Mouse (Mus musculus): ENCODE results near the gene Srd5a3.

The Srd5a3 gene

GRCm38 (mm10) chr5:76153430-76153829 lies 13.4 kb downstream of the Srd5a3 start:
- DNase-seq: no peak

- DNase-seq: peak; percentile 11
Measured at GRCm38 (mm10) chr5:76154434-76155165, 14.5 kb downstream of the Srd5a3 start.

GRCm38 (mm10) chr5:76159555-76159954 lies 19.5 kb downstream of the Srd5a3 start:
- DNase-seq: no peak

GRCm38 (mm10) chr5:76160086-76160485 lies 20.0 kb downstream of the Srd5a3 start:
- DNase-seq: no peak

GRCm38 (mm10) chr5:76161491-76161890 lies 21.4 kb downstream of the Srd5a3 start:
- DNase-seq: no peak

- no peak for DNase-seq
Measured at GRCm38 (mm10) chr5:76162926-76163325, 22.9 kb downstream of the Srd5a3 start.

- DNase-seq: no peak
Measured at GRCm38 (mm10) chr5:76163828-76164390, 23.8 kb downstream of the Srd5a3 start.

- DNase-seq: no peak
Measured at GRCm38 (mm10) chr5:76164827-76165226, 24.8 kb downstream of the Srd5a3 start.

GRCm38 (mm10) chr5:76170522-76170921 lies 30.5 kb downstream of the Srd5a3 start:
- no peak for DNase-seq

GRCm38 (mm10) chr5:76171039-76171438 lies 31.0 kb downstream of the Srd5a3 start:
- no peak for DNase-seq

GRCm38 (mm10) chr5:76175051-76175450 lies 35.0 kb downstream of the Srd5a3 start:
- DNase-seq: no peak

GRCm38 (mm10) chr5:76176411-76176810 lies 36.3 kb downstream of the Srd5a3 start:
- no peak for DNase-seq

GRCm38 (mm10) chr5:76176841-76177240 lies 36.8 kb downstream of the Srd5a3 start:
- no peak for DNase-seq

- no peak for DNase-seq
Measured at GRCm38 (mm10) chr5:76177664-76178063, 37.6 kb downstream of the Srd5a3 start.

GRCm38 (mm10) chr5:76179171-76179570 lies 39.1 kb downstream of the Srd5a3 start:
- DNase-seq: no peak

- no peak for DNase-seq
Measured at GRCm38 (mm10) chr5:76179791-76180190, 39.7 kb downstream of the Srd5a3 start.

- no peak for DNase-seq
Measured at GRCm38 (mm10) chr5:76182326-76182725, 42.3 kb downstream of the Srd5a3 start.

- DNase-seq: no peak
Measured at GRCm38 (mm10) chr5:76183043-76183749, 43.1 kb downstream of the Srd5a3 start.

GRCm38 (mm10) chr5:76183750-76184261 lies 43.7 kb downstream of the Srd5a3 start, which contains the start of gene Tmem165:
Gene Tmem165, plus strand, starts transcription at chr5:76183880.
- DNase-seq: peak; percentile 93

GRCm38 (mm10) chr5:76184286-76185080 lies 44.4 kb downstream of the Srd5a3 start:
- peak; percentile 59 for DNase-seq

GRCm38 (mm10) chr5:76187885-76188284 lies 47.8 kb downstream of the Srd5a3 start:
- DNase-seq: no peak

GRCm38 (mm10) chr5:76190609-76191008 lies 50.5 kb downstream of the Srd5a3 start:
- DNase-seq: no peak

GRCm38 (mm10) chr5:76193075-76193474 lies 53.0 kb downstream of the Srd5a3 start:
- DNase-seq: no peak
